Mouse (Mus musculus) 3T3-L1 (cell line): ENCODE measurements around the gene Ptrh1.
A peak's percentile ranks its signal among the peaks of the same experiment; 100 is the strongest.

Experiments used
- DNase-seq: peaks from one replicate; pipeline ENCODE4 v3.0.0-alpha.2; 2015; ENCODE audit warnings: low read depth, low spot score

Ptrh1 gene

DNA sequence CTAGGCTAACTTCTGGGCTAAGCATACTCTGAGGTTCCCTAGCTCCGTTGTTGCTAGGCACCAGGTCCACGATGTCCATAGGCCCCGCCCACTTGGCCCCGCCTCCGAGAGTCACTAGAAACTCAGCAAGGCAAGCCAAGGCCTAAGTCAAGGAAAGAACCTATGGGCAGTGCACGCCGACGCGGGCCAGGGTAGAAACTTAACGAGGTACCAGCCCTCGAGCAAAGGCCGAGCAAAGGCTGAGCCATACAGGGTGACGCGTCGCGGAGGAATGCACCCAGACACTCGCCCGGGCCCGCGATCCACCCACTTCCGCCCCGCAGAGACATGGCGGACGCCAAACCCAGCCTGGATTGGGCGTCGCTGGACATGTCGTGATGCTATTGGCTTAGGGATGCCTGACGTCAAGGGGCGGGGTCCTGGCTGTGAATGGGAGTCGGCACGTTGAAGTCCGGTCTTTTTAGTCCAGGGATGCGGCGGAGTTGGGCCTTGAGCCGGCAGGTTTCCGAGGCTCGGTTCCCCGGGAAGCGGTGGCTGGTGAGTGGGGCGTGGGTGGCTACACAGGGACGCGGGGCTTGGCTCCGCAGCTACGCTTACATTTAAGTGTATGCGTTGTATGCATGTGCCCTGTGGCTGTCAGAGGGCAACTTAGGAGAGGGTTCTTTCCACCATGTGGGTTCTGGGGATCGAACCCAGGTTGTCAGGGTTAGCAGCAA, at the start of gene Ptrh1, which contains the start of gene Ttc16:
Gene Ptrh1, plus strand, starts transcription at position 428 of the 716 bp plus-strand sequence.
Gene Ttc16, minus strand, starts transcription at position 275 of the 716 bp plus-strand sequence.
- peak; percentile 100 for DNase-seq

GRCm38 (mm10) chr2:32727435-32727834, 48.2 kb upstream of the Ptrh1 start:
- DNase-seq, result peak; percentile 91

GRCm38 (mm10) chr2:32728463-32728862, 47.1 kb upstream of the Ptrh1 start:
- no peak for DNase-seq

DNA sequence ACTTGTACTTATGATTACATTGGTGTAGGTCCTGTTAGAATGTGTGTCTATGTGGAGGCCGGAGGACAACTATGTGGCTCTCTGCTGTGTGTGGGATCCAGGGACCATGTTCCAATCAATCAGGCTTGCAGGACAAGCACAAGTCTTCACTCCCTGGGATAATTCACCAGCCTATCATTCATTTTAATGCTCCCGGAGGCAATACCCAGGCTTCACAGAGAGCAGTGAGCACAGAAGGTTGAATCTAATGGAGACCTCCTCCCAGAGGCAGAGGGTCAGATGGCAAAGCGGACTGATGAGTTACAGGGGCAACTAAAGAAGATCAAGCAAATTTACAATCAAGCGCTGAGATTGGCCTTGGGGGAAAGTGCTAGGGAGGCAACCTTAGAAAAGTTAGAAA, 46.0 kb upstream of the Ptrh1 start:
- DNase-seq, result no peak

- no peak for DNase-seq
Measured at GRCm38 (mm10) chr2:32730854-32731253, 44.7 kb upstream of the Ptrh1 start.

DNA sequence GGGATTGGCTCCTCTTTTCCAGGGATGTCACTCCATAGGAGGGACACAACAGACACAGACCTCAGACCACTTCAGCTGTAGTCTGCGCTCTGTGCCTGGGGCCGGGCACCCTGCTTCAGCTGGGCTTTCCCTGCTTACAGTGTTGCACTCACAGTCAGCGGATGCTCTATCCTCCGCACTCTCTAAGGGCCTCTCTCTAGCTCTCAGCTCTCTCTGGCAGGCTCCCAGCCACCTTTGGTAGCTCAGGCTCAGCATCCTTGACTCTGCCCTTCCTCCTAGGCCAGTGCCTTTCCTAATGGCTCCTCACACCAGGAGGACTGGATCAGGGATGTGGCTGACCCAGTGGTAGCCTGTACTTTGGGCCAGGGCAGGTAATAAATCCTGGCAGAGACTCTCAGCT, 43.7 kb upstream of the Ptrh1 start:
- DNase-seq, result no peak

DNA sequence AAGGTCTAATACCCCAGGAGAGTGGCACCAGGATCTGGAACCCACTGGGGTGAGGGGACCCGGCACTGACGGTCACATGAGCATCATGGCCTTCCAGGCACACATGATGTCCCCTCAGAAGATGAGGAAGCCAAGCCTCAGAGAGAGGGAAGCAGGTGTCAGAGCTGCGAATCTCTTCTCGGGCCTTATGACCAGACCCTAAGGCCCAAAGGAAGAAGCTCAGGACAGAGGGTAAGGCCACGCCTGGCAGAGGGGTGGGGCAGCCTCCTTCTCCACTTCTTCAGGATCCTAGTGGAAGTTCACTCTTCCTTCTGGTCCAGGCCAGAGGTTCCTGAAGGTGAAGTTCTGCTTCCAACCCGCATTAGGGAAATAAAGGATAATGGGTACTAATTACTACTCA, 42.9 kb upstream of the Ptrh1 start:
- no peak for DNase-seq

DNA sequence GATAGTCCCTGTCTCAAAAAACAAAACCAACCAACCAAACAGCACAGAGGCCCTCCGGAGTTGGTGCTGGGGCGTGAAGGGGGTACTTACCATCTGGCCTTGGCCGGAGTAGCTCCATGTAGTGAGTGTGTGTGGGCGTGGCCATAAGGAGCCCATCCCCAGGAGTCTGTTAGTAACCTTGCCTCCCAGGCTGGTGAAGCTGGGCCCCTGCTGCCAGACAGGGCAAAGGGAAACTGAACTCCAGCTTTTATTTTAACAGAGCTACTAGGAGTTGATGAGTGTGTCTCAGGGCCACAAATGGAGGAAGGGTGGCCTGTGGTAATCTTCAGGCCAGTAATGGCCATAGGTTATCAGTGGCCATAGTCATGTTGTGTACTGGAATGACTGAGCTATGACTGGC, 41.1 kb upstream of the Ptrh1 start:
- no peak for DNase-seq

- DNase-seq, result no peak
Measured at GRCm38 (mm10) chr2:32734933-32735332, 40.7 kb upstream of the Ptrh1 start.

DNA sequence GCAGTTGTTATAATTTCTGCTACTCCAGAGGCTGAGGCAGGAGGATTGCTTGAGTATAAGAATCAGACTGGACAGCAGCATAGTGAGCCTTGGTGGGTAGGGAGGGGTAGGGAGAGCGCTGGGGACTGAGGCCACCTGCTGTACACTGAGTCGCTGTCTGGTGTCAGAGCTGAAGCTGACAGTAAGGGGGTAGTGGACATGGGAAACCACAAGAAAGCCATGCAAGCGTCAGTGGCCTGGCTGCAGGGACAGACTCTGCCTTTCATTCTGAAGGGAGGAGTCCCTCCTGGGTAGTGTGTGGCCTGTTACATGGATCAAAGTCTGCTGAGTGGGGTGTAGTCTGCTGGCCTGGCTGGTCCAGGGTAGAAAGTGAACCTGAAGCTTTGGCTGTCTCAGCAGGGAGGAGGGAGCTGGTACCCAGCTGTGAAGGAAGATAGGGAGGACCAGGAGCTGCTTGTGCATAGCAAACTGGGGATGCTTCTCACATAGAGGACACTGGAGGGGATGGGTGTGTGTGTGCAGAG, 39.2 kb upstream of the Ptrh1 start:
- DNase-seq, result no peak

- no peak for DNase-seq
Measured at GRCm38 (mm10) chr2:32737008-32737407, 38.6 kb upstream of the Ptrh1 start.

- no peak for DNase-seq
Measured at GRCm38 (mm10) chr2:32739311-32739710, 36.3 kb upstream of the Ptrh1 start.

- no peak for DNase-seq
Measured at GRCm38 (mm10) chr2:32740916-32741272, 34.7 kb upstream of the Ptrh1 start, which contains the start of gene 6330409D20Rik. Gene 6330409D20Rik, minus strand, starts transcription at chr2:32741016.

DNA sequence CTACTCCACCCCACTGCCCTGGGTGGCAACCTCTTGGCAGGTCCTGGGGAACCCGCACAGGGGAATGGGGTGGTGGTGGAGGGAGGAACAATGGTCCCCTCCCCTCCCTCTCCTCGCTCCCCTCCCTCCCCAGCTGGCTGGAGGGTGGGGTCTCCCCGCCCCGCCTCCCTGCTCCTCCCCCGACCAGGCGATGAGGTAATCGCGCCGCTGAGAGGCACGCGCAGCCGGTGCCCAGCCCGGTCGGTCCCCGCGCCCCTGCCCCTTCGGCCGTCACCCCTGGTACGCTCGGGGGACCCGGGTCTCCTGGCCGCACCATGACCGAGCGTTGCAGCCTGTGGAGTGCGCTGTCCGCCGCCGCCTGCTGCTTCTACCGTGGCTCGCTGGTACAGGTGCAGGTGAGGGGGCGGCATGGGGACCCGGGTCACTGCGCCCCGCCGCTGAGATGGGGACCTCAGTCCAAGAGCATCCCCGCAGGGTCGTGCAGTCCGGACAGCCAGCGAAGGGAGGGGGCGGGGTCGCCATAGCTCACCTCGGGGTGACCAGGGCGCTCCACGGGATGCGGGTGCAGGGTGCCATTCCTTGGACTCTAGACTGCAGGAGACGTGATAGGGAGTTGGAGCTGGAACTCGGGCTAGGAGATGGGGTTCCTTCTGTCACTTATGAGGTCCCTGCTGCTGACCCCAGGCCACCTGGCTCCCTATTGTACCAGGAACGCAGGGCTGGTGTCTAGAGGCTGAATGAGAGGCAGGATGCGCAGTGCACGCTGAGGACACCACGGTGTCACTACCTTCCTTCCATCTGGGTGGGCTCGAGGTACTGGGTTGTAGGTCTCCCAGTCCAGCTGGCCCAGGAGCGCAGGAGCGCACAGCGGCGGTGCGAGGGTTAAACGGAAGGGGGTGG, 34.1 kb upstream of the Ptrh1 start:
- DNase-seq, result no peak

DNA sequence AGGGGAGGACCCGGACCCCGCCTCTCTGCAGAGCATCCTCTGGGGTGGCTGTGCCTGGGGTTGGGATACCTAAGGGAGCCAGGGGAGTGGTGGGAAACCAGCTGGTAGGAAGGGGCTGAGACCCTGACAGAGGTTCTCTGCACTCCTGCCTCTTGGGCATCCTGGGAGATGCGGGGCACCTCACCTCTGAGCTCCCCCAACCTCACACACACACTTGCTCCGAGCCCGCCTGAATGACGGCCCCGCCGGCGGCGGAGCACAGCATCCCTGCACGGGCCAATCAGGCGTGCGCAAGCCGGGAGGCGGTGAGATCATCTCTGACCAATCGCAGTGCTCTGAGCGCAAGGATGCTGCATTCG, 33.4 kb upstream of the Ptrh1 start:
- no peak for DNase-seq

- DNase-seq, result peak; percentile 41
Measured at GRCm38 (mm10) chr2:32744272-32744982, 31.2 kb upstream of the Ptrh1 start.

GRCm38 (mm10) chr2:32749082-32749481, 26.5 kb upstream of the Ptrh1 start:
- DNase-seq, result no peak

DNA sequence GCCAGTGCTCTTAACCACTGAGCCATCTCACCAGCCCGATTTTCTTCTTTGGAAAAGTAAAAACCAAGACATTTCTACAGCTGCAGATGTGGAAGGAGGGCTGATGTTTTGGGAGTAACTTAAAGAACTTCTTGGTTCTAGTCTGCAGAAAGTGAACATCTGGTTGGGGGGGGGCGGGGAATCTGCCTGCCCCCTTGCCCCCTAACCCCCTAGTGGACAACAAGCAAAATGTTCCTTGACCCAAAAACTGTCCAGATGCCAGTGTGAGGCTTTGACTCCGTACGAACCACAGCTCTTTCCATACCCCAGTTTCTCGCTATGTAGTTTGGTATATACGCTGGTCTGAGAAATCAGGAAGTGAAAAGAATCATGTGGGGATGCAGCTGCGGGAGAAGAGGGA, 25.4 kb upstream of the Ptrh1 start:
- no peak for DNase-seq

DNA sequence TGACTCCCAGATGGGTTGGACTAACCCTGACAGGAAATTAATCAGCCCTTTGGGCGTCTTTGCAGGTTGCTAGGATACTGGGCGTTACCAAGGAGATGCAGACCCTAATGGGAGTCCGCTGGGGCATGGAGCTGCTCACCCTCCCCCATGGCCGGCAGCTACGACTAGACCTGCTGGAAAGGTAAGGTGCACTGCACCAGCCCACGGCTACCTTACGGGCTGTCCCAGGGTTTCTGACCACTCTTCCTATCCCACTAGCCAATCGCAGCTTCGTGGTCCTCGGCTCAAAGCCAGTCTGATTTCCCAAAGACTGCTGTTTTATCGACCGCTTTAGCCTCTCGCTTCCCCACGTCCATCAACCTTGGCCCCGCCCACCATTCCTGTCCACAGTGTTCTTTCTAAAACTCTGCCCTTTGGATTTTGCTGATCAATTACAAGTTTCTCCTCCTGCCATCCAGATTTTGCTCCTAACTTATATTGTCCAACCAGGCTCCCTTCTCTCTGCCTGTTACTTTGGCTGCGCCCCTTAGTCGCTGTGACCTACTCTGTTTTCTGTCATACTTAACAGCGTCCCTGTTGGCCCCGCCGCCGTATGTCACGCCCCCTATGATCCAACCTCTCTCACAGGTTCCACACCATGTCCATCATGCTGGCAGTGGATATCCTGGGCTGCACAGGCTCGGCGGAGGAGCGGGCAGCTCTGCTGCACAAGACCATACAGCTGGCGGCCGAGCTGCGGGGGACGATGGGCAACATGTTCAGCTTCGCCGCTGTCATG, 24.5 kb upstream of the Ptrh1 start:
- no peak for DNase-seq

- DNase-seq, result no peak
Measured at GRCm38 (mm10) chr2:32751665-32752033, 23.9 kb upstream of the Ptrh1 start.

DNA sequence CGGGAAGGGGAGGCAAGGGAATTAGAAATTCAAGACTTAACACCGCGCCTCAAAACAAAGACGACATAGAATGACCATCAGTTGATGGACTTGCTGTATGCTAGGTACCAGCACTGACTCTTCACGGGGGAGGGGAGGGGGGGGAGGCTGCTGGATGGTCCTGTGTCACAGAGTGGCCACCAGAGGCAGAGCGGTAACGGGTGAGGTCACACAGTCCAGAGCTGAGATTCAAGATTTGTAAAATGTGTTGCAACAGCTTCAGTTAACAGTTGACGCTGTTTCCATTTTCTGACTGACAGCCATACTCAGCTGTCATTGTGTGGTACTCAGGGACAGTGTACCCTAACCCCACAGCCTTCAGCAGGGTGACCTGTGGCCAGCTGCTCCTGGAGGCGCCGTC, 23.4 kb upstream of the Ptrh1 start:
- DNase-seq, result no peak
